Mouse (Mus musculus) cerebellum, adult (tissue): ENCODE measurements around the gene Yes1.
A peak's percentile ranks its signal among the peaks of the same experiment; 100 is the strongest.
"Not testable (repeated sequence)": the region's sequence is repeated elsewhere in the genome, so short reads cannot be mapped to it uniquely, and the experiment has no call there.

Source experiments
- ATAC-seq: cut with Nextera tagmentation; 2 replicates; pipeline ENCODE4 v1.9.2; 2017; ENCODE audit warnings: mild to moderate bottlenecking, moderate library complexity, mixed read lengths; ENCODE audit not compliant: insufficient number of reproducible peaks, low FRiP score, low TSS enrichment

Gene Yes1

GRCm38 (mm10) chr5:32697208-32697867, 86.4 kb downstream of the Yes1 start:
- no peak for ATAC-seq

GRCm38 (mm10) chr5:32706226-32706780, 95.3 kb downstream of the Yes1 start:
- no peak for ATAC-seq

GRCm38 (mm10) chr5:32711485-32711884, 100.5 kb downstream of the Yes1 start:
- ATAC-seq: no peak

- ATAC-seq: no peak
These were observed 101.5 kb downstream of the Yes1 start for GRCm38 (mm10) chr5:32712221-32713041.

GRCm38 (mm10) chr5:32713042-32713702, 102.2 kb downstream of the Yes1 start:
- ATAC-seq: peak; percentile 8

GRCm38 (mm10) chr5:32713703-32714467, 102.9 kb downstream of the Yes1 start:
- ATAC-seq: peak; percentile 98

- no peak for ATAC-seq
These were observed 106.8 kb downstream of the Yes1 start for GRCm38 (mm10) chr5:32717726-32718125.

- no peak for ATAC-seq
These were observed 107.9 kb downstream of the Yes1 start for GRCm38 (mm10) chr5:32718916-32719315.

GRCm38 (mm10) chr5:32720416-32720815, 109.4 kb downstream of the Yes1 start:
- no peak for ATAC-seq

GRCm38 (mm10) chr5:32721316-32721715, 110.3 kb downstream of the Yes1 start:
- no peak for ATAC-seq

- no peak for ATAC-seq
These were observed 111.3 kb downstream of the Yes1 start for GRCm38 (mm10) chr5:32722263-32722662.

- ATAC-seq: peak; percentile 72; the same call in 1 of the 2 replicates
These were observed 111.7 kb downstream of the Yes1 start for GRCm38 (mm10) chr5:32722711-32723110.

- no peak for ATAC-seq
These were observed 113.0 kb downstream of the Yes1 start for GRCm38 (mm10) chr5:32723981-32724380.

GRCm38 (mm10) chr5:32725397-32725796, 114.4 kb downstream of the Yes1 start:
- ATAC-seq: not testable (repeated sequence)

- ATAC-seq: no peak
These were observed 117.3 kb downstream of the Yes1 start for GRCm38 (mm10) chr5:32728300-32728699.

- ATAC-seq: no peak
These were observed 117.9 kb downstream of the Yes1 start for GRCm38 (mm10) chr5:32728851-32729250.

GRCm38 (mm10) chr5:32733892-32734291, 122.9 kb downstream of the Yes1 start:
- ATAC-seq: peak; percentile 43; the same call in 1 of the 2 replicates

- ATAC-seq: no peak
These were observed 124.8 kb downstream of the Yes1 start for GRCm38 (mm10) chr5:32735779-32736178.
